Mouse (Mus musculus) forebrain, postnatal 0 days (tissue): Measurements from ENCODE around the gene Gpkow. TPM values are rescaled to one million over a fixed set of nuclear protein-coding genes. Genes with fewer than 3 reads are reported as not detected.

Source experiments
- ATAC-seq: fragments of 200-750 bp; cut with Nextera tagmentation; 2 replicates; pipeline ENCODE4 v1.8.0; 2017; ENCODE audit warnings: mild to moderate bottlenecking, moderate library complexity
- DNase-seq: peaks from one replicate; pipeline ENCODE4 v3.0.0-alpha.2; 2015
- H3K27ac ChIP-seq: fragments of 300-500 bp; sonication (generic); 2 replicates; pipeline ENCODE4 v1.5.1; 2014; ENCODE audit warnings: low read depth, mild to moderate bottlenecking, antibody characterized with exemption, low read length, moderate library complexity, mixed read lengths
- H3K27me3 ChIP-seq: fragments of 300-500 bp; sonication (generic); 2 replicates; pipeline ENCODE4 v1.6.1; 2014; ENCODE audit warnings: mild to moderate bottlenecking, low read length, mixed read lengths; ENCODE audit not compliant: insufficient read depth
- H3K36me3 ChIP-seq: fragments of 300-500 bp; sonication (generic); 2 replicates; pipeline ENCODE4 v1.6.1; 2014; ENCODE audit warnings: mild to moderate bottlenecking, moderate library complexity; ENCODE audit not compliant: insufficient read depth
- H3K4me1 ChIP-seq: fragments of 300-500 bp; sonication (generic); 2 replicates; pipeline ENCODE4 v1.6.1; 2014; ENCODE audit warnings: antibody characterized with exemption; ENCODE audit not compliant: insufficient read depth
- H3K4me2 ChIP-seq: fragments of 300-500 bp; sonication (generic); 2 replicates; pipeline ENCODE4 v1.6.1; 2014; ENCODE audit warnings: low read depth, mild to moderate bottlenecking, moderate library complexity
- H3K4me3 ChIP-seq: fragments of 300-500 bp; sonication (generic); 2 replicates; pipeline ENCODE4 v1.5.1; 2014; ENCODE audit warnings: low read depth, low read length, mixed read lengths
- H3K9ac ChIP-seq: fragments of 300-500 bp; sonication (generic); 2 replicates; pipeline ENCODE4 v1.6.1; 2014; ENCODE audit warnings: mild to moderate bottlenecking
- H3K9me3 ChIP-seq: fragments of 300-500 bp; sonication (generic); 2 replicates; pipeline ENCODE4 v1.6.1; 2016; ENCODE audit warnings: low read length
- CTCF ChIP-seq: sonication (generic); IDR thresholded peaks from 2 replicates; pipeline ENCODE4 v1.5.1; 2016; ENCODE audit warnings: antibody characterized with exemption, control low read depth, low read depth
- WGBS: fragments of 180-500 bp; shearing (Covaris S2); extraction: QIAGEN DNeasy Blood & Tissue Kit; methylation state at CpG from one replicate; pipeline ENCODE4 v1.1.7; 2014; 5-methylcytosine and 5-hydroxymethylcytosine counted together
- polyA plus RNA-seq: library from polyadenylated mRNA; unstranded; fragments of >200 nt; fragmentation: Nextera tagmentation; extraction: Ambion mirVana; gene quantifications from 2 replicates; pipeline ENCODE4 v1.2.1, GENCODE M21; 2015
- total RNA-seq: library from RNA; depleted of rRNA; stranded (reverse); fragments of >200 nt; gene quantifications from 2 replicates; pipeline ENCODE4 v1.2.3, GENCODE M21; 2014

Gene Gpkow
- total and polyA plus RNA-seq, 2 experiments from 2014 or later = 21.0 to 41.2 TPM

GRCm38 (mm10) chrX:7722282-7722611 is 25.3 kb downstream of the Gpkow start:
- no peaks in the 10 kb centered on the region for H3K27me3 ChIP-seq
- TF ChIP-seq CTCF = no peak
- H3K36me3 ChIP-seq = 0 out of 2 replicates have a peak, but pooled peaks cover 2% of the 10 kb centered on the region
- H3K9ac ChIP-seq = peak overlapping the region; percentile 62
- peak overlapping the region; percentile 46 for H3K4me3 ChIP-seq
- DNase-seq (no peak), ATAC-seq (peak; percentile 16; the same call in 1 of the 2 replicates)
- peak overlapping the region; percentile 85; the same call in 1 of the 2 replicates for H3K27ac ChIP-seq
- no peaks in the 10 kb centered on the region for H3K4me1 ChIP-seq
- 29% methylated on average over 11 of the region's 11 CpGs for WGBS
- peak overlapping the region; percentile 56 for H3K4me2 ChIP-seq
- no peaks in the 10 kb centered on the region for H3K9me3 ChIP-seq

GRCm38 (mm10) chrX:7722691-7723090 is 25.8 kb downstream of the Gpkow start:
- 0 out of 2 replicates have a peak overlapping the region, but pooled peaks have one; percentile 62 for H3K9ac ChIP-seq
- no peak for TF ChIP-seq CTCF
- 30% methylated on average over 4 of the region's 4 CpGs for WGBS
- H3K27me3 ChIP-seq = no peaks in the 10 kb centered on the region
- no peak overlapping the region for H3K27ac ChIP-seq
- 0 out of 2 replicates have a peak, but pooled peaks cover 2% of the 10 kb centered on the region for H3K36me3 ChIP-seq
- DNase-seq (no peak), ATAC-seq (no peak)
- peak overlapping the region; percentile 46 for H3K4me3 ChIP-seq
- H3K9me3 ChIP-seq = no peaks in the 10 kb centered on the region
- peak overlapping the region; percentile 56 for H3K4me2 ChIP-seq
- no peaks in the 10 kb centered on the region for H3K4me1 ChIP-seq

- ATAC-seq = no peak
- no peak overlapping the region for H3K9ac ChIP-seq
- H3K9me3 ChIP-seq = no peaks in the 10 kb centered on the region
- DNase-seq = no peak
- WGBS = 84% methylated on average over 7 of the region's 7 CpGs
- H3K4me1 ChIP-seq = no peaks in the 10 kb centered on the region
- no peak overlapping the region for H3K27ac ChIP-seq
- H3K36me3 ChIP-seq = 0 out of 2 replicates have a peak, but pooled peaks cover 2% of the 10 kb centered on the region
- no peak overlapping the region for H3K4me3 ChIP-seq
- H3K27me3 ChIP-seq = no peaks in the 10 kb centered on the region
- no peak for TF ChIP-seq CTCF
- no peak overlapping the region for H3K4me2 ChIP-seq
Observed at GRCm38 (mm10) chrX:7724135-7724534, 27.2 kb downstream of the Gpkow start.

- H3K4me3 ChIP-seq = no peak overlapping the region
- 85% methylated on average over 12 of the region's 12 CpGs for WGBS
- no peak overlapping the region for H3K9ac ChIP-seq
- no peak for TF ChIP-seq CTCF
- 0 out of 2 replicates have a peak, but pooled peaks cover 2% of the 10 kb centered on the region for H3K36me3 ChIP-seq
- no peak for DNase-seq
- H3K4me2 ChIP-seq = no peak overlapping the region
- no peak overlapping the region for H3K27ac ChIP-seq
- H3K9me3 ChIP-seq = no peaks in the 10 kb centered on the region
- H3K4me1 ChIP-seq = no peaks in the 10 kb centered on the region
- no peak for ATAC-seq
- H3K27me3 ChIP-seq = no peaks in the 10 kb centered on the region
Observed at GRCm38 (mm10) chrX:7725841-7726240, 28.9 kb downstream of the Gpkow start.

GRCm38 (mm10) chrX:7727176-7727575 is 30.2 kb downstream of the Gpkow start:
- H3K27ac ChIP-seq = no peak overlapping the region
- DNase-seq (no peak), ATAC-seq (no peak)
- H3K27me3 ChIP-seq = no peaks in the 10 kb centered on the region
- H3K36me3 ChIP-seq = 0 out of 2 replicates have a peak, but pooled peaks cover 2% of the 10 kb centered on the region
- no peaks in the 10 kb centered on the region for H3K4me1 ChIP-seq
- H3K4me2 ChIP-seq = no peak overlapping the region
- no peaks in the 10 kb centered on the region for H3K9me3 ChIP-seq
- TF ChIP-seq CTCF = no peak
- H3K9ac ChIP-seq = no peak overlapping the region
- H3K4me3 ChIP-seq = no peak overlapping the region
- 92% methylated on average over 13 of the region's 13 CpGs for WGBS

GRCm38 (mm10) chrX:7728215-7728921 is 31.4 kb downstream of the Gpkow start, which contains the start of gene Praf2:
TSS of gene Praf2 (plus strand) at chrX:7728439.
- Histone ChIP-seq H3K9me3 (no peaks in the 10 kb centered on the region), H3K36me3 (0 out of 2 replicates have a peak, but pooled peaks cover 2% of the 10 kb centered on the region), H3K27ac (peak within 1 kb of the TSS; percentile 59; the same call in 1 of the 2 replicates), H3K4me3 (peak within 1 kb of the TSS; percentile 45), H3K4me1 (no peaks in the 10 kb centered on the region), H3K27me3 (no peaks in the 10 kb centered on the region), H3K4me2 (peak within 1 kb of the TSS; percentile 53), H3K9ac (peak within 1 kb of the TSS; percentile 55)
- WGBS = 24% methylated on average over 42 of the region's 42 CpGs
- peak; percentile 89 for DNase-seq
- peak; percentile 97 for ATAC-seq
- TF ChIP-seq CTCF = peak; percentile 16; the same call in 1 of the 2 replicates

- Histone ChIP-seq H3K4me1 (no peaks in the 10 kb centered on the region), H3K9me3 (no peaks in the 10 kb centered on the region), H3K9ac (peak overlapping the region; percentile 55), H3K27ac (0 out of 2 replicates have a peak overlapping the region, but pooled peaks have one; percentile 59), H3K36me3 (0 out of 2 replicates have a peak, but pooled peaks cover 2% of the 10 kb centered on the region), H3K4me2 (peak overlapping the region; percentile 53), H3K27me3 (no peaks in the 10 kb centered on the region), H3K4me3 (peak overlapping the region; percentile 45)
- ATAC-seq = 0 out of 2 replicates have a peak, but pooled peaks have one; percentile 1
- DNase-seq = no peak
- TF ChIP-seq CTCF = no peak
- WGBS = 35% methylated on average over 4 of the region's 4 CpGs
Observed at GRCm38 (mm10) chrX:7728922-7729265, 32.0 kb downstream of the Gpkow start.
